Mouse (Mus musculus) hindbrain, embryonic 14.5 days (tissue): ENCODE results near the gene Thumpd2. TPM values are rescaled to one million over a fixed set of nuclear protein-coding genes. Genes with fewer than 3 reads are reported as not detected.

Experiments used
- ATAC-seq: fragments of 200-750 bp; cut with Nextera tagmentation; 2 replicates; pipeline ENCODE4 v1.8.0; 2017; ENCODE audit warnings: moderate number of reproducible peaks, mild to moderate bottlenecking, moderate TSS enrichment, moderate library complexity; ENCODE audit not compliant: low FRiP score
- DNase-seq: peaks from one replicate; pipeline ENCODE4 v3.0.0-alpha.2; 2015; ENCODE audit warnings: low spot score
- H3K27ac ChIP-seq: fragments of 300-500 bp; sonication (generic); 2 replicates; pipeline ENCODE4 v1.5.1; 2014; ENCODE audit warnings: mild to moderate bottlenecking, moderate library complexity
- H3K27me3 ChIP-seq: fragments of 300-500 bp; sonication (generic); 2 replicates; pipeline ENCODE4 v1.6.1; 2014; ENCODE audit warnings: mild to moderate bottlenecking, low read length, mixed read lengths; ENCODE audit not compliant: control insufficient read depth, insufficient read depth
- H3K36me3 ChIP-seq: fragments of 300-500 bp; sonication (generic); replicated peaks from 2 replicates; pipeline ENCODE4 v1.6.1; 2014; ENCODE audit not compliant: control insufficient read depth, insufficient read depth
- H3K4me1 ChIP-seq: fragments of 300-500 bp; sonication (generic); replicated peaks from 2 replicates; pipeline ENCODE4 v1.6.1; 2014; ENCODE audit warnings: antibody characterized with exemption, low read length, mixed read lengths; ENCODE audit not compliant: control insufficient read depth, insufficient read depth
- H3K4me2 ChIP-seq: fragments of 300-500 bp; sonication (generic); replicated peaks from 2 replicates; pipeline ENCODE4 v1.6.1; 2014; ENCODE audit warnings: mild to moderate bottlenecking, moderate library complexity
- H3K4me3 ChIP-seq: fragments of 300-500 bp; sonication (generic); replicated peaks from 2 replicates; pipeline ENCODE4 v1.5.1; 2014; ENCODE audit warnings: mild to moderate bottlenecking, low read length
- H3K9ac ChIP-seq: fragments of 300-500 bp; sonication (generic); 2 replicates; pipeline ENCODE4 v1.6.1; 2014
- H3K9me3 ChIP-seq: fragments of 300-500 bp; sonication (generic); 2 replicates; pipeline ENCODE4 v1.6.1; 2016; ENCODE audit warnings: low read length; ENCODE audit not compliant: control insufficient read depth
- WGBS: fragments of 180-500 bp; shearing (Covaris S2); extraction: QIAGEN DNeasy Blood & Tissue Kit; methylation state at CpG from one replicate; pipeline ENCODE4 v1.1.7; 2014; 5-methylcytosine and 5-hydroxymethylcytosine counted together
- polyA plus RNA-seq: library from polyadenylated mRNA; unstranded; fragments of >200 nt; fragmentation: Nextera tagmentation; extraction: Ambion mirVana; gene quantifications from 2 replicates; pipeline ENCODE4 v1.2.1, GENCODE M21; 2014

Thumpd2 gene
- polyA plus RNA-seq, 1 experiment from 2014 or later, result 8.8 TPM

GRCm38 (mm10) chr17:81041662-81042061 is 23.2 kb downstream of the Thumpd2 start:
- Histone ChIP-seq H3K27me3 (no peaks in the 10 kb centered on the region), H3K4me2 (no peak overlapping the region), H3K36me3 (peaks cover 13% of the 10 kb centered on the region), H3K4me3 (no peak overlapping the region), H3K27ac (no peak overlapping the region), H3K9ac (no peak overlapping the region), H3K9me3 (no peaks in the 10 kb centered on the region), H3K4me1 (no peaks in the 10 kb centered on the region)
- 95% methylated on average over 2 of the region's 2 CpGs for whole genome bisulfite sequencing
- DNase-seq (no peak), ATAC-seq (no peak)

DNA sequence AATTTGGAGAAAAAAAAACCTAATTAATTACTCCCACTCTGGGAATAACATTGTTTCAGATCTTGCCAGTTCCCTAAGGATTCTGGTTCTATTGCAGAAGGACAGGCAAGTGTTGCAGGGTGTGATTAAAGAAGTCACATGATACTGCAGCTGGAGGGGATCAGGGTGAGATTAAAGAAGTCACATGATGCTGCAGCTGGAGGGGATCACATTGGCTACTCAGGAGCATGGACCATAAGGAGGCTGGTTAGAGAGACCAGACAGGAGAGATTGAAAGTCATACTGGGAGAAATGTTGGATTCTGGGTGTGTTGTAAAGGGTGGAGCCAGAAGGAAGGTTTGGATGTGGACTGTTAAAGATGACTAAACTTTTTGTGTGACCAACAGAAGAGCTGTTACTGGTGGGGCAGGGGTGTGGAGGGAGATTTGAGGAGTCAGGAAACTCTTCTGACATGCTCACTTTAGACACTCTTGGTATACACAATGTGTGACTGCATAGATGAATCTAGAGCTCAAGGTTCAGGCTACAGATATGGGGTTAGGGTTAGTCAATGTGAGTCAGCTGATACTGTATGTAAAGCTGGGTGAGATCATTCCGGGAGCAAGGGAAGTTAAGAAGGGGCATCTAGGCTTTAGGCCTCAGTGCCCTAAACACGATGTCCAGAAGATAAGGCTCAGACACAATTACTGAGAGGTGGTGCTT is 26.0 kb downstream of the Thumpd2 start:
- Histone ChIP-seq H3K9me3 (no peaks in the 10 kb centered on the region), H3K4me2 (no peak overlapping the region), H3K27ac (no peak overlapping the region), H3K27me3 (no peaks in the 10 kb centered on the region), H3K9ac (no peak overlapping the region), H3K36me3 (peaks cover 29% of the 10 kb centered on the region), H3K4me3 (no peak overlapping the region), H3K4me1 (no peaks in the 10 kb centered on the region)
- 98% methylated on average over 2 of the region's 2 CpGs for WGBS
- DNase-seq (no peak), ATAC-seq (no peak)

- 89% methylated on average over 5 of the region's 5 CpGs for WGBS
- DNase-seq (no peak), ATAC-seq (no peak)
- Histone ChIP-seq H3K4me3 (no peak overlapping the region), H3K4me1 (no peaks in the 10 kb centered on the region), H3K36me3 (peaks cover 26% of the 10 kb centered on the region), H3K27ac (no peak overlapping the region), H3K9ac (no peak overlapping the region), H3K4me2 (no peak overlapping the region), H3K27me3 (no peaks in the 10 kb centered on the region), H3K9me3 (no peaks in the 10 kb centered on the region)
These were observed 29.5 kb downstream of the Thumpd2 start for GRCm38 (mm10) chr17:81035354-81035753.

- ATAC-seq, result no peak
These were observed 31.9 kb downstream of the Thumpd2 start for GRCm38 (mm10) chr17:81032957-81033356.

GRCm38 (mm10) chr17:81031830-81032442 is 32.9 kb downstream of the Thumpd2 start:
- ATAC-seq (no peak), DNase-seq (no peak)
- 96% methylated on average over 3 of the region's 3 CpGs for WGBS
- no peaks in the 10 kb centered on the region for H3K9me3 ChIP-seq
- H3K27me3 ChIP-seq, result no peaks in the 10 kb centered on the region
- H3K9ac ChIP-seq, result no peak overlapping the region
- H3K4me3 ChIP-seq, result no peak overlapping the region
- H3K4me2 ChIP-seq, result no peak overlapping the region
- H3K4me1 ChIP-seq, result no peaks in the 10 kb centered on the region
- H3K27ac ChIP-seq, result no peak overlapping the region
- H3K36me3 ChIP-seq, result peaks cover 28% of the 10 kb centered on the region

More at GRCm38 (mm10) chr17:81032957-81033356, 31.9 kb downstream of the Thumpd2 start:
- Histone ChIP-seq H3K9ac (no peak overlapping the region), H3K4me2 (no peak overlapping the region), H3K36me3 (peaks cover 28% of the 10 kb centered on the region), H3K4me3 (no peak overlapping the region), H3K9me3 (no peaks in the 10 kb centered on the region), H3K27me3 (no peaks in the 10 kb centered on the region), H3K27ac (no peak overlapping the region), H3K4me1 (no peaks in the 10 kb centered on the region)
- no peak for DNase-seq
- 87% methylated on average over 2 of the region's 2 CpGs for WGBS

- Histone ChIP-seq H3K4me1 (no peaks in the 10 kb centered on the region), H3K9me3 (no peaks in the 10 kb centered on the region), H3K36me3 (peaks cover 17% of the 10 kb centered on the region), H3K27me3 (no peaks in the 10 kb centered on the region), H3K9ac (no peak overlapping the region), H3K4me3 (no peak overlapping the region), H3K4me2 (no peak overlapping the region), H3K27ac (no peak overlapping the region)
- WGBS, result 77% methylated on average over 6 of the region's 6 CpGs
- ATAC-seq (no peak), DNase-seq (no peak)
These were observed 37.6 kb downstream of the Thumpd2 start for GRCm38 (mm10) chr17:81027331-81027730.

- H3K4me2 ChIP-seq, result no peak overlapping the region
- H3K4me1 ChIP-seq, result no peaks in the 10 kb centered on the region
- H3K27me3 ChIP-seq, result no peaks in the 10 kb centered on the region
- no peaks in the 10 kb centered on the region for H3K36me3 ChIP-seq
- H3K27ac ChIP-seq, result no peak overlapping the region
- DNase-seq (no peak), ATAC-seq (peak; percentile 48; the same call in 1 of the 2 replicates)
- H3K9ac ChIP-seq, result no peak overlapping the region
- H3K4me3 ChIP-seq, result no peak overlapping the region
- WGBS, result 32% methylated on average over 1 of the region's 1 CpGs
- no peaks in the 10 kb centered on the region for H3K9me3 ChIP-seq
These were observed 47.8 kb downstream of the Thumpd2 start for GRCm38 (mm10) chr17:81017132-81017531.

- Histone ChIP-seq H3K9me3 (no peaks in the 10 kb centered on the region), H3K27ac (no peak overlapping the region), H3K4me1 (0 out of 2 replicates have a peak, but pooled peaks cover 8% of the 10 kb centered on the region), H3K4me2 (no peak overlapping the region), H3K27me3 (no peaks in the 10 kb centered on the region), H3K9ac (no peak overlapping the region), H3K36me3 (no peaks in the 10 kb centered on the region), H3K4me3 (no peak overlapping the region)
- 52% methylated on average over 4 of the region's 4 CpGs for WGBS
- peak; percentile 12; the same call in 1 of the 2 replicates for ATAC-seq
- DNase-seq, result peak; percentile 81
These were observed 49.0 kb downstream of the Thumpd2 start for GRCm38 (mm10) chr17:81015814-81016447.

- no peak overlapping the region for H3K9ac ChIP-seq
- H3K4me1 ChIP-seq, result 0 out of 2 replicates have a peak, but pooled peaks cover 13% of the 10 kb centered on the region
- H3K36me3 ChIP-seq, result no peaks in the 10 kb centered on the region
- peak overlapping the region; percentile 51; the same call in 1 of the 2 replicates for H3K27ac ChIP-seq
- H3K9me3 ChIP-seq, result no peaks in the 10 kb centered on the region
- WGBS, result 62% methylated on average over 18 of the region's 18 CpGs
- no peak for DNase-seq
- ATAC-seq, result no peak
- H3K27me3 ChIP-seq, result no peaks in the 10 kb centered on the region
- H3K4me2 ChIP-seq, result no peak overlapping the region
- no peak overlapping the region for H3K4me3 ChIP-seq
These were observed 53.8 kb downstream of the Thumpd2 start for GRCm38 (mm10) chr17:81010844-81011685.
